Mouse (Mus musculus) activated CD4-positive, CD25-positive, alpha-beta regulatory T cell, adult 4 months (primary cell): ENCODE data around the gene Marveld3. TPM values are rescaled to one million over a fixed set of nuclear protein-coding genes. Genes with fewer than 3 reads are reported as not detected.

ENCODE experiments used
- ATAC-seq: one replicate; pipeline ENCODE4 v1.8.0; 2017
- polyA plus RNA-seq, 2 experiments: library from polyadenylated mRNA; unstranded; fragments of 100-300 nt; shearing (Covaris generic); gene quantifications; one replicate each; pipeline ENCODE4 v1.2.1; 2017

The Marveld3 gene
- polyA plus RNA-seq, 2 experiments from 2014 or later, result not detected

- ATAC-seq, result no peak
Observed at GRCm38 (mm10) chr8:109902379-109902778, 59.6 kb downstream of the Marveld3 start.

Other genes with a start within 250 kb of the Marveld3 start
- gene Atxn1l, start 224.5 kb downstream of the Marveld3 start, polyA plus RNA-seq, result 1 to 10 TPM; 2.2 to 2.8 TPM
- 10 to 100 TPM; 28.9 to 29.2 TPM for gene Ap1g1, start 183.6 kb downstream of the Marveld3 start, polyA plus RNA-seq
- 1 to 10 TPM; 1.0 to 1.3 TPM for gene Phlpp2, start 93.7 kb downstream of the Marveld3 start, polyA plus RNA-seq
- not detected for gene Tat, start 28.2 kb upstream of the Marveld3 start, polyA plus RNA-seq
- not detected for gene Chst4, start 77.5 kb upstream of the Marveld3 start, polyA plus RNA-seq
- gene Zfp612, start 117.5 kb upstream of the Marveld3 start, polyA plus RNA-seq, result 1 to 10 TPM; 1.3 to 1.7 TPM
- not detected for gene Gm21964, start 139.0 kb upstream of the Marveld3 start, polyA plus RNA-seq
- gene Gm17720, start 140.6 kb upstream of the Marveld3 start, polyA plus RNA-seq, result not detected
- not detected for gene Calb2, start 206.0 kb upstream of the Marveld3 start, polyA plus RNA-seq